28 mouse cellular contexts compared by ENCODE assay signal in the genomic region with DNA sequence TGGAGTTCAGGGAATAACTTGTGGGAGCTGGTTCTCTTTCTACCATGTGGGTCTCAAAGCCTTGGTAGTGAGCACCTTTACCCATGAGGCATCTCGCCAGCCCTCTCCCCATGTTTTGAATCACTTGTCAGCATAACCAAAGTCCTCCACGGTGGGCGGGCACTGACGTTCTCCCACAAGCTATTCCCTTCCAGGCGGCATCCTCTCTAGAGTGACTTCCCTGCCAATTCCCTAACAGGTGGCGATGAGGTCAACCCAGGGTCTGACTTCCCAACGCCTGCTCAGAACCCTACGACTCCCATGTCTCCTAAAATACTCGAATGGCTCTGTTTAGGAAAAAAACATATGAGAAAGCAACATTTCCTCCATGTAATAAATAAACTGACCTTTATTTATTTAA. TPM values are rescaled to one million over a fixed set of nuclear protein-coding genes. Genes with fewer than 3 reads are reported as not detected.
A peak's percentile ranks its signal among the peaks of the same experiment; 100 is the strongest.
DNase-seq lines count a peak whose midpoint lies in the region; ATAC-seq and TF ChIP-seq lines count a peak whose summit lies in the region.
"Had no signal": no experiment of that assay in that cellular context is flagged by ENCODE, and none has a peak within 500 bp of the region (broad histone marks: within the 10 kb centered on the region; RNA-seq: fewer than 3 reads in every experiment).

No protein-coding gene starts in this region.

- 50% methylated on average over 9 of the region's 9 CpGs for WGBS in kidney, embryonic 14.5 days

- no peak overlapping the region for H3K4me3 ChIP-seq in kidney, embryonic 14.5 days (ENCODE audit: low read length)
- no peak overlapping the region for H3K4me3 ChIP-seq in myocyte
- H3K4me3 ChIP-seq: forebrain, embryonic 10.5 days; forebrain, embryonic 13.5 days; heart, adult 2 months; heart, embryonic 10.5 days; heart, embryonic 13.5 days had no signal

- no peaks in the 10 kb centered on the region for H3K27me3 ChIP-seq in kidney, embryonic 14.5 days (ENCODE audit: control insufficient read depth, insufficient read depth, low read length)
- H3K27me3 ChIP-seq in myocyte (ENCODE audit: control insufficient read depth, insufficient read depth, insufficient read length) = no peaks in the 10 kb centered on the region
- H3K27me3 ChIP-seq: CH12.LX; forebrain, embryonic 13.5 days; Patski had no signal

- no peaks in the 10 kb centered on the region for H3K36me3 ChIP-seq in kidney, embryonic 14.5 days (ENCODE audit: control insufficient read depth, insufficient read depth, low read length)
- no peaks in the 10 kb centered on the region for H3K36me3 ChIP-seq in myocyte (ENCODE audit: control insufficient read depth, insufficient read depth)
- H3K36me3 ChIP-seq: forebrain, embryonic 10.5 days; G1E; heart, embryonic 10.5 days; heart, embryonic 13.5 days had no signal

- no peak for ATAC-seq in kidney, embryonic 14.5 days (ENCODE audit: low FRiP score, low TSS enrichment)
- ATAC-seq: forebrain, embryonic 13.5 days; forebrain, embryonic 16.5 days; Patski had no signal

- no peak overlapping the region for H3ac ChIP-seq in myocyte (ENCODE audit: control insufficient read depth, insufficient read length)

- H3K9ac ChIP-seq in kidney, embryonic 14.5 days (ENCODE audit: low read depth, low read length) = no peak overlapping the region
- H3K9ac ChIP-seq: forebrain, embryonic 13.5 days; heart, embryonic 13.5 days; hindbrain, embryonic 14.5 days had no signal

- no peak overlapping the region for H3K4me2 ChIP-seq in kidney, embryonic 14.5 days (replicated peaks; ENCODE audit: low read depth, low read length)
- H3K4me2 ChIP-seq in myocyte (ENCODE audit: low read depth) = peak overlapping the region; percentile 28
- H3K4me2 ChIP-seq: forebrain, embryonic 13.5 days; heart, embryonic 13.5 days; hindbrain, embryonic 14.5 days had no signal

- peak; percentile 46 for DNase-seq in kidney, adult 11 months
- DNase-seq in kidney, postnatal 10 days = no peak
- DNase-seq in kidney, adult 8-10 months = peak; percentile 42 to 49
- DNase-seq in kidney, postnatal 14 days = peak; percentile 42
- DNase-seq in adrenal gland, adult 18-20 months (ENCODE audit: low spot score in 2 of 2) = no peak
- DNase-seq in layer of hippocampus, postnatal 10 days (ENCODE audit: low spot score in 2 of 2) = no peak
- DNase-seq: adrenal gland, adult 2 months; adrenal gland, postnatal 25 days; cerebellum, adult 18-20 months; cerebellum, adult 9-10 months; cerebellum, postnatal 14 days; gastrocnemius, postnatal 10 days; gastrocnemius, postnatal 36 days; heart, adult 2 months; heart, postnatal 14 days; heart, postnatal 4 days had no signal

- H3K79me2 ChIP-seq in myocyte (ENCODE audit: control insufficient read depth, insufficient read depth) = no peaks in the 10 kb centered on the region

- H3K27ac ChIP-seq in kidney, embryonic 14.5 days (ENCODE audit: low read depth, low read length) = no peak overlapping the region
- H3K27ac ChIP-seq: forebrain, embryonic 10.5 days; forebrain, embryonic 13.5 days; heart, adult 2 months; heart, embryonic 10.5 days; heart, embryonic 13.5 days; hindbrain, embryonic 14.5 days had no signal

- no peaks in the 10 kb centered on the region for H3K4me1 ChIP-seq in kidney, embryonic 14.5 days (ENCODE audit: control insufficient read depth, insufficient read depth, low read length)
- H3K4me1 ChIP-seq: forebrain, embryonic 13.5 days had no signal

- no peaks in the 10 kb centered on the region for H3K9me3 ChIP-seq in kidney, embryonic 14.5 days (ENCODE audit: control insufficient read depth, low read length)
- H3K9me3 ChIP-seq: forebrain, embryonic 10.5 days; forebrain, embryonic 13.5 days; G1E; heart, embryonic 10.5 days; heart, embryonic 13.5 days had no signal

- no peak for TF ChIP-seq POLR2A in myocyte (IDR thresholded peaks at IDR 0.05; ENCODE audit: insufficient read length, low read depth)

TF ChIP-seq in myocyte, 11 proteins besides CTCF, POLR2A, EP300 and RAD21:
- TF ChIP-seq REST (IDR thresholded peaks at IDR 0.05; ENCODE audit: insufficient read depth, insufficient read length) (no peak), SRF (IDR thresholded peaks at IDR 0.05; ENCODE audit: control insufficient read depth, insufficient read length, low read depth) (no peak), MYOD1 (IDR thresholded peaks at IDR 0.05; ENCODE audit: control insufficient read depth in 1 of 3, insufficient read length in 2 of 3, low read depth in 2 of 3) (peak; percentile 38 to 79 (median 73)), MYOG (IDR thresholded peaks at IDR 0.05; ENCODE audit: control insufficient read depth in 1 of 3, insufficient read depth in 1 of 3, insufficient read length in 2 of 3, low read depth in 2 of 3) (peak in 2 of 3 experiments; percentile 57 to 76)

RNA-seq across cellular contexts. Expression of gene Ikzf4, which starts 12.1 kb away (rescaled TPM):
- polyA plus RNA-seq in kidney, embryonic 14.5 days (2014; fragmentation: Nextera tagmentation; extraction: Ambion mirVana) = 1.8 and 2.8 TPM in 2 replicates
- polyA plus RNA-seq in myocyte (2012; fragmentation: generic; extraction: Trizol) = 0.04 TPM
- 1 to 10 TPM; 2.3 TPM for total RNA-seq in adrenal gland, adult 18-20 months (2021)
- 10 to 100 TPM; 17.2 to 17.7 TPM for total RNA-seq in layer of hippocampus, postnatal 10 days (2021)

RNA-seq across cellular contexts. Expression of gene Suox, which starts 16.0 kb away (rescaled TPM):
- 6.8 and 10.1 TPM in 2 replicates for polyA plus RNA-seq in kidney, embryonic 14.5 days (2014; fragmentation: Nextera tagmentation; extraction: Ambion mirVana)
- 23.3 TPM for polyA plus RNA-seq in myocyte (2012; fragmentation: generic; extraction: Trizol)
- total RNA-seq in adrenal gland, adult 18-20 months (2021) = 10 to 100 TPM; 29.4 to 37.6 TPM
- total RNA-seq in layer of hippocampus, postnatal 10 days (2021) = 10 to 100 TPM in 1 of 2 experiments, 1 to 10 TPM in 1; 9.5 to 11.9 TPM

RNA-seq across cellular contexts. Expression of gene Rps26, which starts 31.3 kb away (rescaled TPM):
- polyA plus RNA-seq in kidney, embryonic 14.5 days (2014; fragmentation: Nextera tagmentation; extraction: Ambion mirVana) = 1,019 and 1,352 TPM in 2 replicates
- polyA plus RNA-seq in myocyte (2012; fragmentation: generic; extraction: Trizol) = 1,658 TPM
- 100 to 1,000 TPM; 564 to 729 TPM for total RNA-seq in adrenal gland, adult 18-20 months (2021)
- total RNA-seq in layer of hippocampus, postnatal 10 days (2021) = 100 to 1,000 TPM; 508 to 545 TPM

RNA-seq across cellular contexts. Expression of gene Rab5b, which starts 38.2 kb away (rescaled TPM):
- 34.9 and 54.6 TPM in 2 replicates for polyA plus RNA-seq in kidney, embryonic 14.5 days (2014; fragmentation: Nextera tagmentation; extraction: Ambion mirVana)
- polyA plus RNA-seq in myocyte (2012; fragmentation: generic; extraction: Trizol) = 76.3 TPM
- total RNA-seq in adrenal gland, adult 18-20 months (2021) = 100 to 1,000 TPM; 112 to 122 TPM
- total RNA-seq in layer of hippocampus, postnatal 10 days (2021) = 100 to 1,000 TPM; 118 to 125 TPM

RNA-seq across cellular contexts. Expression of gene Pmel, which starts 46.2 kb away (rescaled TPM):
- 1.0 and 2.6 TPM in 2 replicates for polyA plus RNA-seq in kidney, embryonic 14.5 days (2014; fragmentation: Nextera tagmentation; extraction: Ambion mirVana)
- polyA plus RNA-seq in myocyte (2012; fragmentation: generic; extraction: Trizol) = 0.17 TPM
- 1 to 10 TPM in 1 of 2 experiments, under 1 TPM in 1; 0.42 to 1.1 TPM for total RNA-seq in adrenal gland, adult 18-20 months (2021)
- 1 to 10 TPM in 1 of 2 experiments, under 1 TPM in 1; 0.91 to 1.1 TPM for total RNA-seq in layer of hippocampus, postnatal 10 days (2021)
- total RNA-seq: gastrocnemius, adult 18-20 months had no signal

Comparison
In these comparisons a context has a peak if more than half of its experiments do, and no peak if none do; other contexts are left out.
1. DNase-seq: peak in kidney, adult 11 months (single experiment), kidney, adult 8-10 months (2 of 2) and kidney, postnatal 14 days (single experiment); none in kidney, postnatal 10 days (single experiment), adrenal gland, adult 18-20 months (0 of 2) and layer of hippocampus, postnatal 10 days (0 of 2).
2. RNA of gene Ikzf4, which starts 12.1 kb away (total RNA-seq): 17.2 to 17.7 TPM in layer of hippocampus, postnatal 10 days; 2.3 TPM in adrenal gland, adult 18-20 months; every median in the first group is over 4 times any median in the second.